Mouse (Mus musculus): ENCODE data around the gene Chst14. TPM values are rescaled to one million over a fixed set of nuclear protein-coding genes. Genes with fewer than 3 reads are reported as not detected.

The Chst14 gene
- polyA plus RNA-seq, 1 experiment from 2014 or later = 40.8 TPM

- H3K4me3 ChIP-seq (ENCODE audit: low read depth, low read length) = no peak overlapping the region
- no peak overlapping the region for H3K27ac ChIP-seq (ENCODE audit: low read depth)
- H3K9me3 ChIP-seq (ENCODE audit: low read depth, low read length) = no peaks in the 10 kb centered on the region
- H3K4me1 ChIP-seq (ENCODE audit: insufficient read depth) = no peaks in the 10 kb centered on the region
- no peak for TF ChIP-seq CTCF (IDR thresholded peaks at IDR 0.05; ENCODE audit: low read depth)
- no peaks in the 10 kb centered on the region for H3K36me3 ChIP-seq (ENCODE audit: insufficient read depth)
- peaks cover 41% of the 10 kb centered on the region for H3K27me3 ChIP-seq (ENCODE audit: insufficient read depth, low read length)
- DNase-seq (no peak), ATAC-seq (ENCODE audit: insufficient read depth) (no peak)
- H3K9ac ChIP-seq = no peak overlapping the region
- H3K4me2 ChIP-seq = no peak overlapping the region
- WGBS = 82% methylated on average over 4 of the region's 4 CpGs
These were observed 35.1 kb upstream of the Chst14 start for GRCm38 (mm10) chr2:118891173-118891572.

GRCm38 (mm10) chr2:118895990-118896913 is 30.0 kb upstream of the Chst14 start:
- DNase-seq (peak; percentile 32), ATAC-seq (ENCODE audit: insufficient read depth) (0 out of 2 replicates have a peak, but pooled peaks have one; percentile 5)
- Histone ChIP-seq H3K4me3 (ENCODE audit: low read depth, low read length) (peak overlapping the region; percentile 47), H3K4me1 (ENCODE audit: insufficient read depth) (peaks cover 15% of the 10 kb centered on the region), H3K4me2 (peak overlapping the region; percentile 92), H3K9ac (peak overlapping the region; percentile 30), H3K27me3 (ENCODE audit: insufficient read depth, low read length) (peaks cover 86% of the 10 kb centered on the region), H3K27ac (ENCODE audit: low read depth) (no peak overlapping the region), H3K9me3 (ENCODE audit: low read depth, low read length) (no peaks in the 10 kb centered on the region), H3K36me3 (ENCODE audit: insufficient read depth) (no peaks in the 10 kb centered on the region)
- 1% methylated on average over 37 of the region's 38 CpGs for WGBS
- TF ChIP-seq CTCF (IDR thresholded peaks at IDR 0.05; ENCODE audit: low read depth) = no peak

DNA sequence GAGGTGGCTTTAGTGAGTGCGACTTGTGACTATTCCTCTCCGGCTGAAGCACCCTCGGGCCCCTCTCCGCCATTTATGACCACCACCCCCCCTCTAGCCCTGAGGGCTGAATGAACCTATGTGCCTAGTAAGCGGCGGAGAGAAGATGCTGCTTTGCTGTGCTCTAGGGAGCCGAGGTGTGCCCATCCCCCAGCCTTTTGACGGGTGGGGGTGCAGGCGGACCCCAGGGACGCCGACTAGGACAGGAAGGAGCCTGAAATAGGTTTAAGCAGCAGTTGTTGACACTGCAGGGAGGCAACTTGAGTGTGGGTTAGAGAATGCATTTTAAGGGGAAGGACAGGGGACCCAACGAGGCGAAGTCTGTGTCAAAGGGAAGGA is 29.4 kb upstream of the Chst14 start:
- peak overlapping the region; percentile 92 for H3K4me2 ChIP-seq
- peak overlapping the region; percentile 30 for H3K9ac ChIP-seq
- no peaks in the 10 kb centered on the region for H3K9me3 ChIP-seq (ENCODE audit: low read depth, low read length)
- TF ChIP-seq CTCF (IDR thresholded peaks at IDR 0.05; ENCODE audit: low read depth) = no peak
- under 1% methylated on average over 13 of the region's 13 CpGs for WGBS
- DNase-seq (no peak), ATAC-seq (ENCODE audit: insufficient read depth) (no peak)
- H3K4me1 ChIP-seq (ENCODE audit: insufficient read depth) = peaks cover 15% of the 10 kb centered on the region
- H3K4me3 ChIP-seq (ENCODE audit: low read depth, low read length) = peak overlapping the region; percentile 47
- H3K36me3 ChIP-seq (ENCODE audit: insufficient read depth) = no peaks in the 10 kb centered on the region
- H3K27ac ChIP-seq (ENCODE audit: low read depth) = no peak overlapping the region
- peaks cover 84% of the 10 kb centered on the region for H3K27me3 ChIP-seq (ENCODE audit: insufficient read depth, low read length)

DNA sequence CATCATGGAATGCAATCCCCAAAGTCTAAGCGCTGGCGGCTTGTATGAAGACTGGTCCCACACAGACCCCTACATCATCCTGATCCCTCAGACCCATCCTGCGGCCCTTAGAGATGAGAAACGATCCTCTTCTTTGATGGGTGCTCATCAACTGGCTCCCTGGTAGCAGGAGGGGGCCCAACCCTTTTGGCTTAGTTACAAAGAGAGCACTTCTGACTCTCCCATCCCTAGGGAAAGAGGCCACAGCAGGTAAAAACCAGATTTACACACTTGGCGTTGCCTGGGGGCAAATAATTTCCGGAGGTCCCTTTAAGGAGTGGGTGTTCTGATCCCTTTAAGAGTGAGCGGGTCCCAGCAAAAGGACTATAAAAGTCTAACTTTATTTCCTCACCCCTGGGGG is 28.9 kb upstream of the Chst14 start:
- Histone ChIP-seq H3K4me3 (ENCODE audit: low read depth, low read length) (peak overlapping the region; percentile 47), H3K4me1 (ENCODE audit: insufficient read depth) (peaks cover 15% of the 10 kb centered on the region), H3K9ac (no peak overlapping the region), H3K27ac (ENCODE audit: low read depth) (no peak overlapping the region), H3K9me3 (ENCODE audit: low read depth, low read length) (no peaks in the 10 kb centered on the region), H3K4me2 (peak overlapping the region; percentile 92), H3K27me3 (ENCODE audit: insufficient read depth, low read length) (peaks cover 79% of the 10 kb centered on the region), H3K36me3 (ENCODE audit: insufficient read depth) (no peaks in the 10 kb centered on the region)
- TF ChIP-seq CTCF (IDR thresholded peaks at IDR 0.05; ENCODE audit: low read depth) = no peak
- DNase-seq = no peak
- WGBS = 3% methylated on average over 7 of the region's 7 CpGs
- no peak for ATAC-seq (ENCODE audit: insufficient read depth)

DNA sequence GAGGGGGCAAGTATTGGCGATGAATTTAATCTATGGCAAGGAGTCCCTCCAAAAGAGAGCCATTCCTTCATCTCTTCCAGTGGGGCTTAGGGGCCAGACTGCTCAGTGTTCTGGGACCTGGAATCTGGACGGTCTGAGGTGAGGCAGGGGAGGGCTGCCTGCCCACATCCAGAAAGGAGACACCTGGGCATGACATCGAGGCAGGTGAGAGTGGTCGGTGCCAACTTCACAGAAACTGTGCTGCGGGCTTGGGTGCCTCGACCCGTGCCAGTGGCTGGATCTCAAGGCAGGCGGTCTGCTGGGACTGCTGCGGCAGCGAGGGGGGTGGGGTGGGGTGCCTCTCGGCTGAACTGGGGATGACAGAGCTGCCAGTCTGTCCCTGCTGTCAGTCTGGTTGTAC is 28.5 kb upstream of the Chst14 start:
- no peaks in the 10 kb centered on the region for H3K36me3 ChIP-seq (ENCODE audit: insufficient read depth)
- ATAC-seq (ENCODE audit: insufficient read depth) (no peak), DNase-seq (no peak)
- under 1% methylated on average over 11 of the region's 11 CpGs for WGBS
- H3K9ac ChIP-seq = no peak overlapping the region
- no peak overlapping the region for H3K4me3 ChIP-seq (ENCODE audit: low read depth, low read length)
- no peaks in the 10 kb centered on the region for H3K9me3 ChIP-seq (ENCODE audit: low read depth, low read length)
- H3K4me1 ChIP-seq (ENCODE audit: insufficient read depth) = peaks cover 17% of the 10 kb centered on the region
- H3K4me2 ChIP-seq = no peak overlapping the region
- no peak for TF ChIP-seq CTCF (IDR thresholded peaks at IDR 0.05; ENCODE audit: low read depth)
- no peak overlapping the region for H3K27ac ChIP-seq (ENCODE audit: low read depth)
- peaks cover 77% of the 10 kb centered on the region for H3K27me3 ChIP-seq (ENCODE audit: insufficient read depth, low read length)

DNA sequence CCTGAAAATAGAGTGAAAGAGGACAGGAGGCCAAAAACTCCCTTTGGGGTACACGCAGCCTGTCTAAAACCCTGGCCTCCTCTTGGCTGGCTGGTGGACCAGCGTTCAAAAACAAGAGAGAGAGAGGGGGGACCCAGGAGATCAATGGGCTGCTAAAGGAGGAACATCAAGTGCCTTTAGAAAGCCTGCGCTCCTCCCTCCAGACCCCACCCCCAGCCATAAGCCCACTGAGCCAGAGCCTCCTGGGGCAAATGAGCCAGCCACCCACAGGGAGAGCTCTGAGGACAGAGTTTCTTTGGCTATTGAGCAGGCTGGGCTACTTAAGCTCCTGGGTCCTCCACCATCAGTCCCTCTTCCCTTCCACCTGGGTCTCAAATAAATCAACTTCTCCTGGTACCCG is 27.5 kb upstream of the Chst14 start:
- H3K4me1 ChIP-seq (ENCODE audit: insufficient read depth) = peaks cover 22% of the 10 kb centered on the region
- H3K4me2 ChIP-seq = no peak overlapping the region
- no peaks in the 10 kb centered on the region for H3K9me3 ChIP-seq (ENCODE audit: low read depth, low read length)
- WGBS = 3% methylated on average over 4 of the region's 4 CpGs
- no peak for ATAC-seq (ENCODE audit: insufficient read depth)
- TF ChIP-seq CTCF (IDR thresholded peaks at IDR 0.05; ENCODE audit: low read depth) = no peak
- H3K27me3 ChIP-seq (ENCODE audit: insufficient read depth, low read length) = peaks cover 73% of the 10 kb centered on the region
- no peak overlapping the region for H3K27ac ChIP-seq (ENCODE audit: low read depth)
- no peak for DNase-seq
- H3K4me3 ChIP-seq (ENCODE audit: low read depth, low read length) = no peak overlapping the region
- no peak overlapping the region for H3K9ac ChIP-seq
- H3K36me3 ChIP-seq (ENCODE audit: insufficient read depth) = no peaks in the 10 kb centered on the region

- Histone ChIP-seq H3K36me3 (ENCODE audit: insufficient read depth) (no peaks in the 10 kb centered on the region), H3K9me3 (ENCODE audit: low read depth, low read length) (no peaks in the 10 kb centered on the region), H3K4me2 (no peak overlapping the region), H3K27me3 (ENCODE audit: insufficient read depth, low read length) (peaks cover 69% of the 10 kb centered on the region), H3K9ac (no peak overlapping the region), H3K4me3 (ENCODE audit: low read depth, low read length) (no peak overlapping the region), H3K4me1 (ENCODE audit: insufficient read depth) (peaks cover 22% of the 10 kb centered on the region), H3K27ac (ENCODE audit: low read depth) (no peak overlapping the region)
- no peak for TF ChIP-seq CTCF (IDR thresholded peaks at IDR 0.05; ENCODE audit: low read depth)
- ATAC-seq (ENCODE audit: insufficient read depth) = no peak
- no peak for DNase-seq
- 15% methylated on average over 7 of the region's 7 CpGs for WGBS
These were observed 27.0 kb upstream of the Chst14 start for GRCm38 (mm10) chr2:118899306-118899705.
